Mouse (Mus musculus): ENCODE data around the gene Cblc. TPM values are rescaled to one million over a fixed set of nuclear protein-coding genes. Genes with fewer than 3 reads are reported as not detected.

The Cblc gene
- total RNA-seq, 2 experiments from 2014 or later = not detected

DNA sequence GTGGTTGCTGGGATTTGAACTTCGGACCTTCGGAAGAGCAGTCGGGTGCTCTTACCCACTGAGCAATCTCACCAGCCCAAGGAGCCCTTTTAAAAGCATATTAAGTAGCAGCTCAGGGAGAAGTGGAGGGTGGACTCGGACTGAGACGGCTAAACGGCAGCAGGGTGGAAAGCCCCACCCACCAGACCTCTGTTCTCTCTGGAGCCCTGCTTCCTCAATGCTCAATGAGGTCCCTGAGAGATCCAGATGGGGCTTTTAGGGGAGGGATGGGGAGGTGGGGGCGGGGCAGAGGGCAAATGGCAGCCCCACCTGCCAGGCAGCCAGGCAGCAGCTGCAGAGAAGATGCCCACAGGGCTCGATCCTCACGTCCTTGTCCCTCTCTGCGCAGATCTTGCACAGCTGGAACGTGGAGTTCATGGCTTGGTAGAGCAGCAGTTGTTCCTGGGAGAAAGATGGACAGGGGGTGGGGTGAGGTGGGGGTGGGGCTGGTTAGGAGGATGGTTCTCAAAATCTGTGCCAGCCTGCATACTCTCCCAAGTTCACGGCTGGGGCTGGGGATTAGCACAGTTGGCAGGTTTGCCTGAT is 10.6 kb downstream of the Cblc start:
- no peak for ATAC-seq (replicated peaks; ENCODE audit: low FRiP score, poor library complexity, severe bottlenecking)

DNA sequence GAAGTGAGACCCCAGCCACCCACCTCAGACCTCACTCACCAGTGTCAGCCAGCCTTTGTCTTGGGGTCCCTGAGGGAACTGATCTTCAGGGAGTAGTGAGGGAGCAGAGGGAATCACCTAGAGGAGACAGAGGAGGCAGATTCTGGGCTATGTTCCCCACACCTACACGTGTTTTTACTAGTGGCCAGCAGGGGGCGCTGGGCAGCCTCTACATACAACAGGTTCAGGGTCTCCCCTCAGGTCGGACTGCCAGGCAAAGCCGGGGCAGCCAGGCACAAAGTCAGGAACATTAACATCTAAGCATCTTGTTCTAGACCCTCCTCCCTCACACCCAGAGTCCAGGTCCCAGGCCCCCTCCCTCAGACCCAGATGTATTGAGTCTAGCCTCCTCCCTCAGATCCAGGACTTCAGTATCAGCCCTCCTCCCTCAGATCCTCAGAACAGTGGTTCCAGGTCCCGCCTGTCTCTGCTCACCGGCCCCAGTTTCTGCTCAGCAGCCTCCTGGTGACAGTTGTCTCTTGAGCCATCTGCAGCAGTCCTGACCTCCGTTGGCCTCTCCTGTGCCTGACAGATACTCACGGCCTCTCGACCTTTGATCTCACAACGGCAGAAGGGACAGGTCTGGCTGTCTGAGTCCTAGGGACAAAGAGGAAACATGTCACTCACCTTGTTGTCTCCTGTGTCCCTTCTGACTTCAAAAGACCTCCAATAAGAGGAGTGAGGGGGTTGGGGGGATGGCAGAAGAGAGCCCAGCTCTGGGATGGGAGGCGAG is 11.7 kb downstream of the Cblc start:
- ATAC-seq (replicated peaks; ENCODE audit: low FRiP score, poor library complexity, severe bottlenecking) = no peak

DNA sequence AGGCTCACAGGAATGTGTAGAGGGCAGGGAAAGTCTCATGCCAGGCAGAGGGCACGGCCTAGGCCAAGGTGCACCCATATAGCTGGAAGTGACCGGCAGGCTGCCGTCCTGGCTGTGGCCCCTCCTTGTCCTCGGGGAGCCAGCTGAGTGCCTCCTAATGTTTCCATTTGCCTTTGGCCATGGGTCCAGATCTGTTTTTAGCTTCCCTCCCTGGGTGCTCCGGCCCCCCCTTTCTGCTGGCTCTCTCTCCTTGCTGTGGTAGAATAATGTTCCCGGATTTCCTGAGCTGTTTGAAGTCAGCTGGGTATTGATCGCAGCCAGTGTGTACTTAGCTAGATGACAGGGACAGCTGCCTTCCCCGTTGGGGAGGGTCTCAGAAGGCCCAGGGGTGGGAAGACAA is 13.0 kb downstream of the Cblc start:
- no peak for ATAC-seq (replicated peaks; ENCODE audit: low FRiP score, poor library complexity, severe bottlenecking)

DNA sequence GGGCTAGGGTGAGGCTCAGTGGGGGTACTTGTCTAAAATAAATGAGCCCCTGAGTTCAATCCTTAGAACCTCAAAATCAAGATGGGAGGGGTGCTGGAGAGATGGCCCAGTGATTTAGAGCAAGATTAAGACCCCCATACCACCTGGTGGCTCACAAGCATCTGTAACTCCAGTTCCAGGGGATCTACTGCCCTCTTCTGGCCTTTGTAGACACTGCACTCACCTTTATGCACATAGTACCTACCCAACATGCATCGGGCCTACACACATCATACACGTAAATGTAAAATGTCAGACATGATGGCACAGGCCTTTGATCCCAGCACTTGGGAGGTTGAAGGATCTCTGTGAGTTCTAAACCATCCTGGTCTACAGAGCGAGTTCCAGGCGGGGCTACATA is 14.0 kb downstream of the Cblc start:
- ATAC-seq (replicated peaks; ENCODE audit: low FRiP score, poor library complexity, severe bottlenecking) = no peak

DNA sequence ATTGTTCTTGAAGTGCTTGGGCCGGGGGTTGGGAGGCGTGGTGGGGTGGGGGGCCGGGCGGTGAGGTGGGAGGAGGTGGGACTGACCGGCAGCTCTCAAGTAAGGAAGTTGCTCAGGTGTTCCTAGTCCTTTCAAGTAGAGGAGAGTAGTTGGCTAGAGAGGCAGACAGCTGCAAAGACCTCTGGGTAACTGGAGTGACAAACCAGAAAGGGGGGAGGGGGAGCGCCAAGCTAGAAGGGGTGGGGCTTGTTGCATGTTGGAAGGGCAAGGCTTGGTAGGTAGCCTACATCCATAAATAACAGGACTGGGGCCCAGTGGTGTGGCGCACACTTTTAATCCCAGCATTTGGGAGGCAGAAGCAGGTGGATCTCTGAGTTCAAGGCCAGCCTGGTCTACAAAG is 14.9 kb downstream of the Cblc start:
- no peak for ATAC-seq (replicated peaks; ENCODE audit: low FRiP score, poor library complexity, severe bottlenecking)

DNA sequence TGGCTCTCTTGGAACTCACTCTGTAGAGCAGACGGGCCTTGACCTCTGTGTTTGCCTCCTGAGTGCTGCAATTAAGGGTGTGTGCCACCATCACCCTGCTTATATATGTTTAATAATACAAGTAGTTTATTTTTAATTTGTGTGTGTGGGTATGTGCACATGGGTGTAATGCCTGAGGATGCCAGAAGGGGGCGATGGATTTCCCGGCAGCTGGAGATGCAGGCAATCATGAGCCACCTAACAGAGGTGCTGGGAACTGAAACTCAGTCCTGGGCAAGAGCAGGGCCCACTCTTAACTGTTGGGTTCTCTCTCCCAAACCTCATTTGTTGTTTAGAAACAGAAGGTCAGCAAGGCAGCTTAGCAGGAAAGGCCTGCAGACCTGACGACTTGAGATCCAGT is 16.7 kb downstream of the Cblc start:
- ATAC-seq (replicated peaks; ENCODE audit: low FRiP score, poor library complexity, severe bottlenecking) = no peak

DNA sequence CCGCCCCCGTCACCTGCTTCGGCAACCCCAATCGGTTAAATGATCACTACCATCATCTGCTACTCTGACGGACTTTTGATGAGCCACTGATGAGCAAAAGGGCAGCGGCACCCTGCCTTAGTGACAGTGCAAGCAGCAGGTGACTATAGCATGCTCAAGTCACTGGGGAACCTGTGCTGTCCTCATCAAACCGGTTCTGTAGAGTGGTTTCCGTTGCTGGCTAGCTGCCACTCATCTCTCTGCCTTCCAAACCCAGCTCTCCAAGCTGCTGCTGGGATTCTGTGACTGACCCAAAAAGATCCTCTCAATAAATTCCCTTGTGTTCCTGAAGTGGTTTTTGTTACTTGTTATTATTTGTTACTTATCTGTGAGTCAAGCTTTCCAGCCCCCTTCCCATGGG is 18.0 kb downstream of the Cblc start:
- no peak for ATAC-seq (replicated peaks; ENCODE audit: low FRiP score, poor library complexity, severe bottlenecking)

DNA sequence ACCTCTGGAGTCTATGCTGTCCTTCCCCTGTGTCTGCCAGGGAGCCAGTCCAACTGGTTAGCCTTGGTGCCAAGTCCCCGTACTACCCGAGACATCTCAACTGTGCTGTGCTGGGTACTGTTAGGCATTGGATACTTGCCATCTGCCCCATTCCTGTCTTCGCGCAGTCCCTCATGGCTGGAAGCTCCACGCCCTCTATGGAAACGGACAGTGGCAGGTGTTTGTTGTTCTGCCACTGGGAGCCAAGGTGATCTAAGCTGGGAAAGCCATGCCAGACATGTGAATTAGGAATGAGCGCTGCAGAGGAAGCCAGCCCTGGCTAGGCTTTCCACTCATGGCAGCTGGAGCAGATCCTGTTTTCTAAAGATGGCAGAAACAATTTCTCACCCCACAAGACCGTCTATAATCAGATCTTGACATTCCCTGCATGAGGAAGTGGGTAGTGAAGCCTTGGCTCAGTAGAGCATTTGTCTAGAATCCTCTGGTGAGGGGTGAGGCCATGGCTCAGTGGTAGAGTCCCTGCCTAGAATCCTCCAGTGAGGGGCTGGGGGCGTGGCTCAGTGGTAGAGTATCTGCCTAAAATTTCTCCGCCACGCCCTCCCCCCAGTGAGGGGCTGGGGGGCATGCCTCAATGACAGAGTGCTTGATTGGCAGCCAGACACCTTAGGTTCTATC is 19.4 kb downstream of the Cblc start:
- no peak for ATAC-seq (replicated peaks; ENCODE audit: low FRiP score, poor library complexity, severe bottlenecking)

DNA sequence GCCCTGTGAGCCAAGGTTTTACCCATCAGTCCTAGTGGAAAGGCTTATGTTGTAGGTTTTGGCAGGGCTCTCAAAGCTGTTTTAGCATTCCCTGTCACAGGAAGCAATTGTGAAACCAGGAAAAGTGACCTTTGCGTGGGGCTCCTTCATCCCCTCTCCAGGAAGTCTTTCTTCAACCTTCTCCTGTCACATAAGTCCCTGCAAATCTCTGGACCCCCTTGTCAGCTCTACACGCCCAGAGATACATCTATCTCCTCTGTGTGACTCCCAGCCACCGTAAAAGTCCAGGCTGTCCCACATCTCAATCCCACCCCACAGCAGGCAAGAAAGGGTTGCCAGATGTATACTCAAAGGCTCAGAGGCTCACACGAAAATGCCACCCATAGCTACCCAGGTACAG is 24.9 kb downstream of the Cblc start:
- no peak for ATAC-seq (replicated peaks; ENCODE audit: low FRiP score, poor library complexity, severe bottlenecking)

DNA sequence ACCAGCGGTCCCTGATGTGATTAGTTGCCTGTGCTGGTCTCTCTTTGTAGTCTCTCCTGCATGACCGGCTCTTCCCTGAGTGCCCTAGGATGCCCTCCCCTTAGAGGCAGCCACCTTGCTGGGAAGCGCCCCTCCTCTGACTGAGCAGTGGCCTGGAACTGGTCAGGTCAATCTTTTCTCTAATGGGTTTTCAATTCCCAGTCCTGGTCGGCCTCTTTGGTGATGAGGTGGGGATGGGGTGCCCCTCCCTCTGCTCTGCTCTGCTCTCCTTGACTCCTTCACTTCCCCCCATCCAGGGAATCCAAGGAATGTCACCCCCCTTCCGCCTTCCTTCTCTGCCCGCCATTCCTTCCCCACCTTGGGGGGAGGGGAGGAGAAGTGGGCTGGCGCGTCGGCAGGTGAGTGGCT is 25.6 kb downstream of the Cblc start, which contains the start of gene Bcam:
TSS of gene Bcam (minus strand) at position 33 of the 408 bp plus-strand sequence.
- no peak for ATAC-seq (replicated peaks; ENCODE audit: low FRiP score, poor library complexity, severe bottlenecking)

DNA sequence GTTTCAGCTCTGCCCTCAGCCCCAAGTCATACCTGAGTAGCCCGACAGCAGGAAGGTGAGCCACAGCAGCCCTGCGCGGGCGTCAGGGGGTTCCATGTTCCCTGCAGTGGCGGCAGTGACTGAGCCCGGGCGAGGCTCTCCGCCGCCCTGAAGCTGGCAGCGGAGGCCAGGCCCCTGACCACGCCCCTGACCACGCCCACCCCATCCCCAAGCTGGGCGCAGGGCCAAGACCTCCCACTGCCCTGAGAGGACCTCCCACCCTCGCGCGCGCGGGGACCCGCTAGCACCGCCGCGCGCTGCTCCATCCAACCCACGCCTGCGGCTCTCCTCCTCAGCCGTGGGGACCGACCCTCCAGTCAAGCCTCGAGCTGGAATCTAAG is 26.2 kb downstream of the Cblc start:
- ATAC-seq (replicated peaks; ENCODE audit: low FRiP score, poor library complexity, severe bottlenecking) = no peak

DNA sequence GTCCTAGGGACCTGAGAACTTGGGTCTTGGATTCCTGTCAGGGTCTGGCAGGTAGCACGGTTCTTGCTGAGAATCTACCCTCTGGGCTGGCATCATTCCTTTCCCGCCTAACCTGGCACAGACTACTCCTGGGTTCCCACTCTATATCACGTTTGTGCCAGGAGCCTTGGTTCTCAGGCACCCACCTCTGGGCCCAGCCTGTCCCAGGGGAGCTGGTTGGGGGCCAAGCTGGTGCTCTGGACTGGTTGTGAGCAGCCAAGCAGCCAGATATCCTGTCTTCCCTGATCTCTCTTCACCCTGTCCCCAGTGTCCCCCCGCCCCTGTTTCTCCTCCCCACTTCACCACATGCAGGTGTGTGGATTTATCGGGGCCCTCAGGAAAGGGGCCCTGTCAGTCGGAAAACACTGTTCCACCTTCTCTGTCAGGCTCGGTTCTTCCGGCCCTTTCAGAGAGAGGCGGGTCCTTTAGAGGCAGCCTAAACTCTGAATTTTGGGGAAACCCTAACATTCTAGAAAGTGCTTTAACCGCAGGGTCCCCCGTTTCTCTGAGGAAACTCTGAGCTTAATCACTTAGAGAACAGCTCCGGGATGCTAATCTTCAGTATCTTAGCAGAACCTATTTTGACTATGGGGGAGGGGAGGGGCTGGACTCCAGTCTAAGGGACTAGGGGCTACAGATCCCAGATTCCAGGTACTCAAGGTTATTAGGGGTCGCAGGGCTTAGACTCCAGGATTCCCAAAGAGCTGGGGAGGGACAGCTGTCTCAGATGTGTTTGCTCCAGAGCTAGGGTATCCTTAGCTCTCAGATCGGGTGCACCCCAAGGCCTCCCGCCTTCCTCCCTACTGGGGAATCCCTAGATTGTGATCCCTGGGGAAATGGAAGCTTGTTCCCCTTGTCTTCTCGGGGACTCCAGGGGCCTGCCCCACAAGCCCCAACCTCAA is 26.9 kb downstream of the Cblc start:
- no peak for ATAC-seq (replicated peaks; ENCODE audit: low FRiP score, poor library complexity, severe bottlenecking)

DNA sequence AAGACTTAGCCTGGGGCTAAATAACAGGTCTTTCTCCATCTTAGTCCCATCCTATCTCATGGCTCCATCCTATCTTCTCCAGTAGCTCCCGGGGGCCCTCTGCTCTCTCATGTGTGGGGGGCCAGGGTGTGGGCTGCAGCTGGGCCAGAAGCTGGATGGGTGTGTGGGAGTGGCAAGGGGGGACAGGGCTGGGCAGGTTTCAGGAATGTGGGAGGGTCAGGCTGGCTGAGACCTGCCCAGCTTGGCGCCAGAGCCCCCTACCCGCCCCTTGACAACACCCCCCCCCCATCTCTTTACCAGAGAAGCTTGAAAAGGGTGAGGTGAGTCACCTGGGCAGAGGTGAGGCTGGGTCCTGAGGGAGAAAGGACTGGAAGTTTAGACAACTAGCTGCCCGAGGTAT is 27.6 kb downstream of the Cblc start:
- ATAC-seq (replicated peaks; ENCODE audit: low FRiP score, poor library complexity, severe bottlenecking) = no peak

DNA sequence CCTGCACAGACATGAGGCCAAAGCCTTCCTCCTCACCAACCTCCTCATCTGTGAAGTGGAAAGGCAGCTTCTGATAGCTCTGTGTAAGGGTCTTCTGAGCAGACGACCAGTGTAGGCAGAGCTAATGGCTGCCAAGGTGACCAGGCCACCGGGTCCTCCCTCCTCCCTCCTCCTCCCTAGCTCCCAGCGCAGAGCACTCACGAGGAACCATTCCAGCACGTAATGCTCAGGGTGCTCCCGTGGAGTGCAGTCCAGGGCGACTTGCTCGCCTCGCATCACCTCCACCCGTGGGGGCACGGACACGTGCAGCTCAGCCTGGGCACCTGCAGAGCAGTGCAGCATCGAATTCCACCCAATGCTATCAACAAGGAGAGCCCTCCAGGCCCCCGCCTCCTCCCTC is 28.4 kb downstream of the Cblc start:
- no peak for ATAC-seq (replicated peaks; ENCODE audit: low FRiP score, poor library complexity, severe bottlenecking)

DNA sequence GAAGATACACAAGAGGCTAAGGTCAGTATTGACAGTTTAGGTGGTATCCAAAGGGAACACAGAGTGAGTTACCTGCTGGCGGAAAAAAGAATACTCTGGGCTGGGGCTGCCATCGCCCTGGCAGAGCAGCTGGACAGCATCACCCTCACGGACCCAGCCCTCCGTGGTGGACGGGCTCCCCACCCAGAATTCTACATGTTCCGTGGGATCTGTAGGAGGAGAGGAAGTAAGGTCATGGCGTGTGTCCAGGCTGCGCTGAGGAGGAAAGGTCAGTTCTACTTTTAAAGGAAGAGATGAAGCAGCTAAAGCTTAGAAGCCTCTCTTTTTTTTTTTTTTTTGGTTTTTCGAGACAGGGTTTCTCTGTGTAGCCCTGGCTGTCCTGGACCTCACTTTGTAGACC is 32.0 kb downstream of the Cblc start:
- no peak for ATAC-seq (replicated peaks; ENCODE audit: low FRiP score, poor library complexity, severe bottlenecking)

DNA sequence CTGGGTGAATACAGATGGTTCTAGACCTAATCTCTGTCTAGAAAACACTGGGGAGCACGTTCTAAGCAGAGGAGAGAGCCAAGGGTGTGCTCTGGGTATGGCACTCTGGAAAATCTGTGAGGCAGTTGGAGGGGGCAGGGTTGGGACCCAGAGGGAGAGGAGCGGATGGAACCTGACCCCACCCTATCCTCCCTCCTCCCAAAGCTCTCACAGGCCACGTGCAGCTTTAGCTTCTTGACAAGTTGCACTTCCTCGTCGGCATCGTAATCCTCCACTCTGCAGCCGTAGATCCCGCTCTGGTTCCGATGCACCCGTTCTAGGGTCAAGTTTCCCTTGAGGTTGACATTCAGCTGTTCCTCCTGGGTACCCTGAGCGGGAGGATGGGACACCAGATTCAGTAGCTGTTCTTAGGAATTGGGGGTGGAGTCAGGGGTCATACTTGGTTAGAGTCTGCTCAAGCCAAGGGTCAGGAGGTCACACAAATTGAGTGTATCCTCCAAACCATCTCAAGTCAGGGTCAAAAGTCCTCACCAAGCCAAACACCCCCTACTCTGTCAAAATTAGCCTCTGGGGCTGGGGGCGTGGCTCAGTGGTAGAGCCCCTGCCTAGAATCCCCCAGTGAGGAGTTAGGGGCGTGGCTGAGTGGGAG is 32.7 kb downstream of the Cblc start:
- no peak for ATAC-seq (replicated peaks; ENCODE audit: low FRiP score, poor library complexity, severe bottlenecking)

DNA sequence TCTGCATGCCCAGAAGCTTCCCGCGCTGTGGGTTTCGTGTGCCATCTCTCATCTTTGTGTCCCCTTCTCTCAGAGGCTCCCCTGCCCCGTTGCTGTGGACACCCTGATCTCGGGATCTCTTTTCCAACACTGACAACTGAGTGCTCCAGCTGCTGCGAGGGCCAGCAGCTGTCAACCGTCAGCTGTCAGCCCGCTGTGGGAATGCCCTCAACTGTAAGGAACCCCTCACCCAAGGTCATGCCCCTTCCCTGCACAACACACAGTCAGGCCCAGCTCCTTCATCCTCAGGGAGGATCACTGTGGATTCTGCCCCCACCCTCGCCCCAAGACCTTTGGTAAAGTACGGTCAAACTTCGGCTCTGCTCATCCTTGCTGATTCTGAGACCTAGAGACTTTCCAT is 34.3 kb downstream of the Cblc start:
- no peak for ATAC-seq (replicated peaks; ENCODE audit: low FRiP score, poor library complexity, severe bottlenecking)

DNA sequence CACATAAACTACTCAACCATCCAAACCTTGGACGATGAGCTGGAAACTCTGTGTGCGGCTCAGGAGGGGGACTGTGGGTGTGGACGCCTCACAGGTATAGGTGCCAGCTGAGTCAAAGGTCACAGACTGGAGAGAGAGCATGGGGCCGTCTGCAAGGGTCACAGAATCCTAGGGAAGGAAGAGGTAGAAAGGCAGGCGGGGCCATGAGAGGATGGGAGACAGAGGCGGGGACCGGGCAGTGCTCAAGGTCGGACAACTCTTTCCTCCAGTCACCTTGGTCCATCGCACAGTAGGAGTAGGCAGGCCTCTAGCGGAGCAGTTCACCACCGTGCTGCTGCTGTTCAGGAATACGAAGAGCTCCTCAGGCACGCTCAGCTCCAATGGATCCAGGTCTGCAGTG is 36.6 kb downstream of the Cblc start:
- no peak for ATAC-seq (replicated peaks; ENCODE audit: low FRiP score, poor library complexity, severe bottlenecking)

DNA sequence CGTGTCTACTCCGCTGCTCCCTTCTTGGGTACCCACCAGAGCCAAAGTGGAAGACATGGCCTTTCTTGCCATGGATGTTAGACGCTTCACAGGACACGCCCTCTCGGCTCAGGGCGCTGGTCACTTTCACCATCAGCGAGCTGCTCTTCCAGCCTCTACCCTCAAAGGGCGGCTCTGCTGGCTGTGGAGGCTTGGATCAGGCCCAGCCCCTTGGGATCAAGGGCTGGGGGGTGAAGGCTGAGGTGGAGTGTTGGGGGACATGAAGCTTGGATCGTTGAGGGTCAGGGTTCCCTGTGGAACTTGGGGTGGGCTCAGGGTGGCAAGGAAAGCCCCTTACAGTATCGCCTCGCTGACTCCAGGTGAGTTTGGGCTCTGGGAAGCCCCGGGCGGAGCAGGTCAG is 38.0 kb downstream of the Cblc start:
- ATAC-seq (replicated peaks; ENCODE audit: low FRiP score, poor library complexity, severe bottlenecking) = no peak
